In genomic region chr16:9277064-9277463, GRCm38 (mm10) we compare ENCODE assay signal across 28 mouse cellular contexts.
"Had no signal": no experiment of that assay in that cellular context is flagged by ENCODE, and none has a peak within 500 bp of the region (broad histone marks: within the 10 kb centered on the region; RNA-seq: fewer than 3 reads in every experiment).

No protein-coding gene starts in this region.

- H3K36me3 ChIP-seq: embryonic facial prominence, embryonic 10.5 days; embryonic facial prominence, embryonic 12.5 days; embryonic facial prominence, embryonic 13.5 days; embryonic facial prominence, embryonic 15.5 days; forebrain, embryonic 10.5 days; forebrain, embryonic 12.5 days; forebrain, embryonic 15.5 days had no signal

- H3K4me3 ChIP-seq: embryonic facial prominence, embryonic 10.5 days; embryonic facial prominence, embryonic 12.5 days; embryonic facial prominence, embryonic 13.5 days; embryonic facial prominence, embryonic 15.5 days; erythroblast, embryonic 14.5 days; forebrain, embryonic 10.5 days; forebrain, embryonic 12.5 days; forebrain, embryonic 13.5 days; forebrain, embryonic 15.5 days; gastrocnemius, adult 2 months; heart, adult 2 months had no signal

- H3K4me1 ChIP-seq: embryonic facial prominence, embryonic 12.5 days; embryonic facial prominence, embryonic 13.5 days; embryonic facial prominence, embryonic 15.5 days had no signal

- H3K27ac ChIP-seq: embryonic facial prominence, embryonic 10.5 days; embryonic facial prominence, embryonic 12.5 days; embryonic facial prominence, embryonic 13.5 days; embryonic facial prominence, embryonic 15.5 days; forebrain, embryonic 10.5 days; forebrain, embryonic 12.5 days; forebrain, embryonic 13.5 days; forebrain, embryonic 15.5 days; gastrocnemius, adult 2 months; heart, adult 2 months had no signal

- H3K4me2 ChIP-seq: embryonic facial prominence, embryonic 12.5 days; embryonic facial prominence, embryonic 13.5 days; embryonic facial prominence, embryonic 15.5 days; forebrain, embryonic 12.5 days; forebrain, embryonic 13.5 days; forebrain, embryonic 15.5 days had no signal

- H3K9ac ChIP-seq: embryonic facial prominence, embryonic 12.5 days; embryonic facial prominence, embryonic 13.5 days; embryonic facial prominence, embryonic 15.5 days; forebrain, embryonic 12.5 days; forebrain, embryonic 13.5 days; forebrain, embryonic 15.5 days; forebrain, postnatal 0 days had no signal

- ATAC-seq: forebrain, embryonic 13.5 days; forebrain, embryonic 14.5 days; forebrain, embryonic 15.5 days; forebrain, embryonic 16.5 days; forebrain, postnatal 0 days had no signal

- DNase-seq: cerebellum, adult 8-10 months; cerebellum, adult 9-10 months; cerebellum, adult 9-11 months; cerebellum, postnatal 10 days; cerebellum, postnatal 14 days; cerebellum, postnatal 25 days; cerebellum, postnatal 36 days; embryo, embryonic 11 days; forebrain, postnatal 0 days; gastrocnemius, adult 2 months; gastrocnemius, postnatal 10 days; gastrocnemius, postnatal 14 days; gastrocnemius, postnatal 25 days; gastrocnemius, postnatal 36 days; heart, adult 11 months; heart, adult 18-20 months; heart, adult 2 months had no signal

- H3K9me3 ChIP-seq: embryonic facial prominence, embryonic 10.5 days; embryonic facial prominence, embryonic 12.5 days; embryonic facial prominence, embryonic 13.5 days; embryonic facial prominence, embryonic 15.5 days; forebrain, embryonic 10.5 days; forebrain, embryonic 12.5 days; forebrain, embryonic 13.5 days; forebrain, embryonic 15.5 days had no signal

- H3K27me3 ChIP-seq: embryonic facial prominence, embryonic 12.5 days; embryonic facial prominence, embryonic 13.5 days; embryonic facial prominence, embryonic 15.5 days; forebrain, embryonic 12.5 days; forebrain, embryonic 13.5 days; forebrain, embryonic 15.5 days had no signal
